Mouse (Mus musculus): Measurements from ENCODE around the gene Ccdc43. TPM values are rescaled to one million over a fixed set of nuclear protein-coding genes. Genes with fewer than 3 reads are reported as not detected.

Ccdc43 gene
- total and polyA plus RNA-seq, 3 experiments = 43.4 to 56.4 (median 53.4) TPM

DNA sequence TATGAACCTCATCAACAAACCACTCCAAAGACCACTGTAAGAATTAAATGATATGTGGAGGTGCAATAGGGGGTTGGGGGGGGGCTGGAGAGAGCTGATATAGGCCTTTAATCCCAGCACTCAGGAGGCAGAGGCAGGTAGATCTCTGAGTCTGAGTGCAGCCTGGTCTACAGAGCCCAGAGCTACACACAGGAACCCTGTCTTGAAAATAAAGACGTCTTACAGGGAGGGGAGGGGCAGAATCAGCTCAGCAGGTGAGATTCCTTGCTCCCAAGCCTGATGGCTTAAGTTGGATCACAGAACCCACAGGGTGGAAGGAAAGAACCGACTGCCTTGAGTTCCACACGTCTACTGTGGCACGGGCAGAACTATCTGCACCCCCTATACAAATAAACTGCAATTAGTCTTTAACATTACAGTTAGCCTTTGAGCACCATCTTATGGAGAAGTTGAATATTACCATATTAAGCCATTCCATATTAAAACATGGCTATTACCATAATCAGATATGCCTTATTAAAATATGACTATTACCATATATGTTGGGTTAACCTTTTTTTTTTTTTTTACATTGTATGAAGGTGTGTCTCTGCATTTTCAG lies 41.2 kb downstream of the Ccdc43 start:
- in situ Hi-C loops (cut with MboI; ENCODE audit: low pct_ligation_motif_present, low pct_unique_long_range_greater_than_20kb, low sequenced_read_pairs) (no loop called here), dilution Hi-C loops (cut with MboI; ENCODE audit: extremely low pct_ligation_motif_present, extremely low pct_unique_long_range_greater_than_20kb, low sequenced_read_pairs) (no loop called here)
- H3K4me3 ChIP-seq (replicated peaks in 1 of 3; ENCODE audit: low read depth in 2 of 3, low read length in 2 of 3, poor library complexity in 1 of 3) = no peak overlapping the region
- no peaks in the 10 kb centered on the region for H3K9me3 ChIP-seq (replicated peaks; ENCODE audit: low read length)
- no peak overlapping the region for H3K27ac ChIP-seq (ENCODE audit: insufficient read depth, low read depth)
- peaks cover 0 to 13% of the 10 kb centered on the region in 2 experiments; a peak in 2 of 4 replicates for H3K4me1 ChIP-seq (ENCODE audit: control insufficient read depth in 1 of 2, insufficient read depth in 2 of 2)
- DNase-seq (ENCODE audit: extremely low read depth) = no peak
- no peak overlapping the region for H3K4me2 ChIP-seq (ENCODE audit: insufficient read depth, low read depth, poor library complexity, severe bottlenecking)
- H3K9ac ChIP-seq (ENCODE audit: insufficient read depth, low read depth) = no peak overlapping the region
- no peaks in the 10 kb centered on the region for H3K79me2 ChIP-seq (replicated peaks; ENCODE audit: control insufficient read depth, extremely low read depth, insufficient read depth, poor library complexity, severe bottlenecking)
- peaks cover 2% of the 10 kb centered on the region for H3K27me3 ChIP-seq (replicated peaks)
- H3K36me3 ChIP-seq (replicated peaks in 1 of 2; ENCODE audit: control insufficient read depth in 1 of 2, insufficient read depth in 1 of 2, low read length in 1 of 2) = no peaks in the 10 kb centered on the region
- TF ChIP-seq ETS1 (conservative IDR thresholded peaks at IDR 0.05; ENCODE audit: low read depth, low read length) (no peak), CHD1 (IDR thresholded peaks at IDR 0.05; ENCODE audit: low read depth, low read length) (no peak), CTCF (conservative IDR thresholded peaks at IDR 0.05 in 1 of 2, IDR thresholded peaks at IDR 0.05 in 1 of 2; ENCODE audit: low read depth in 2 of 2, low read length in 2 of 2) (peak in 1 of 2 experiments; percentile 57; a peak in 2 of 4 replicates), GABPA (IDR thresholded peaks at IDR 0.05; ENCODE audit: insufficient replicate concordance, low read depth, low read length) (no peak), RCOR1 (conservative IDR thresholded peaks at IDR 0.05; ENCODE audit: low read depth, low read length) (no peak), SIN3A (IDR thresholded peaks at IDR 0.05; ENCODE audit: low read length) (no peak), SMC3 (IDR thresholded peaks at IDR 0.05; ENCODE audit: low read depth, low read length) (no peak), ZNF384 (IDR thresholded peaks at IDR 0.05; ENCODE audit: low read depth, low read length) (no peak), ELF1 (IDR thresholded peaks at IDR 0.05; ENCODE audit: low read depth, low read length) (no peak), RAD21 (IDR thresholded peaks at IDR 0.05; ENCODE audit: low read depth, low read length) (peak; percentile 60), EP300 (IDR thresholded peaks at IDR 0.05; ENCODE audit: low read length) (no peak), USF2 (conservative IDR thresholded peaks at IDR 0.05; ENCODE audit: low read depth, low read length) (no peak)

DNA sequence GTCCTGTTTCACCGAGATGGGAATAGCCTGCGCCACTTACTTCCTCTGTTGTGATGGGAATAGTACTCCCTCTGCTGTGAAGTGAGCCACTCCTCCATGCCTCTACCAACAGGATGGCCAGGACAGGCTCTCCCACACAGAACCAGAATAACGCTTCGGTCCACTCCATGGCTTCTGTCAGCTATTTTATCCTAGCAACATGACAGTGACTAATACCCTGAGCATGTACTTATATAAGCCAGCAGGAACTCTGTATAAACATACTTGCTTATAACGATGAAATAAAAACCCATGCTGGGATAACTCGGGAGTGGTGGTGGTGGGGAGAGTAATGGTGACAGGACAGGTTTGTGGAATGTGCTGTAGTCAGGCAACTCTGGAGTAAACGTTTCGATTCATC lies 41.7 kb downstream of the Ccdc43 start:
- no peaks in the 10 kb centered on the region for H3K79me2 ChIP-seq (replicated peaks; ENCODE audit: control insufficient read depth, extremely low read depth, insufficient read depth, poor library complexity, severe bottlenecking)
- no peak for DNase-seq (ENCODE audit: extremely low read depth)
- no peak overlapping the region for H3K4me2 ChIP-seq (ENCODE audit: insufficient read depth, low read depth, poor library complexity, severe bottlenecking)
- no peak overlapping the region for H3K9ac ChIP-seq (ENCODE audit: insufficient read depth, low read depth)
- in situ Hi-C loops (cut with MboI; ENCODE audit: low pct_ligation_motif_present, low pct_unique_long_range_greater_than_20kb, low sequenced_read_pairs) (no loop called here), dilution Hi-C loops (cut with MboI; ENCODE audit: extremely low pct_ligation_motif_present, extremely low pct_unique_long_range_greater_than_20kb, low sequenced_read_pairs) (no loop called here)
- no peak overlapping the region for H3K27ac ChIP-seq (ENCODE audit: insufficient read depth, low read depth)
- H3K4me1 ChIP-seq (ENCODE audit: control insufficient read depth in 1 of 2, insufficient read depth in 2 of 2) = peaks cover 0 to 13% of the 10 kb centered on the region in 2 experiments; a peak in 2 of 4 replicates
- TF ChIP-seq MAZ (IDR thresholded peaks at IDR 0.05; ENCODE audit: low read depth, low read length) = no peak
- TF ChIP-seq MEF2A (IDR thresholded peaks at IDR 0.05; ENCODE audit: borderline replicate concordance, low read depth, low read length) = no peak
- TF ChIP-seq MAX (IDR thresholded peaks at IDR 0.05; ENCODE audit: low read length) = no peak
- H3K36me3 ChIP-seq (replicated peaks in 1 of 2; ENCODE audit: control insufficient read depth in 1 of 2, insufficient read depth in 1 of 2, low read length in 1 of 2) = no peaks in the 10 kb centered on the region
- H3K9me3 ChIP-seq (replicated peaks; ENCODE audit: low read length) = no peaks in the 10 kb centered on the region
- H3K4me3 ChIP-seq (replicated peaks in 1 of 3; ENCODE audit: low read depth in 2 of 3, low read length in 2 of 3, poor library complexity in 1 of 3) = no peak overlapping the region
- peaks cover 4% of the 10 kb centered on the region for H3K27me3 ChIP-seq (replicated peaks)
